9 mouse cellular contexts compared by ENCODE assay signal in genomic region chr10:128413076-128413475, GRCm38 (mm10). TPM values are rescaled to one million over a fixed set of nuclear protein-coding genes. Genes with fewer than 3 reads are reported as not detected.
DNase-seq lines count a peak whose midpoint lies in the region; ATAC-seq lines count a peak whose summit lies in the region.
"Had no signal": no experiment of that assay in that cellular context is flagged by ENCODE, and none has a peak within 500 bp of the region (broad histone marks: within the 10 kb centered on the region; RNA-seq: fewer than 3 reads in every experiment).

No protein-coding gene starts in this region.

- no peak for DNase-seq in lung, adult 18-20 months
- no peak for DNase-seq in forebrain, embryonic 14.5 days (ENCODE audit: low spot score)
- DNase-seq in urinary bladder, postnatal 36 days (ENCODE audit: low spot score in 2 of 2), result no peak
- DNase-seq in thymus, postnatal 4 days, result no peak
- DNase-seq in kidney, adult 11 months, result no peak
- DNase-seq: gastrocnemius, postnatal 10 days had no signal

- H3K27ac ChIP-seq in lung, embryonic 16.5 days (ENCODE audit: low read length), result no peak overlapping the region
- no peak overlapping the region for H3K27ac ChIP-seq in forebrain, embryonic 14.5 days (ENCODE audit: low read depth, low read length)
- no peak overlapping the region for H3K27ac ChIP-seq in limb, embryonic 15.5 days
- H3K27ac ChIP-seq in stomach, embryonic 14.5 days (ENCODE audit: low read length), result no peak overlapping the region

- no peaks in the 10 kb centered on the region for H3K9me3 ChIP-seq in lung, embryonic 16.5 days (ENCODE audit: control insufficient read depth, low read length)
- no peaks in the 10 kb centered on the region for H3K9me3 ChIP-seq in forebrain, embryonic 14.5 days (replicated peaks; ENCODE audit: control insufficient read depth, low read length)
- no peaks in the 10 kb centered on the region for H3K9me3 ChIP-seq in limb, embryonic 15.5 days
- no peaks in the 10 kb centered on the region for H3K9me3 ChIP-seq in stomach, embryonic 14.5 days (ENCODE audit: control insufficient read depth, low read depth, low read length)

- no peak for ATAC-seq in lung, embryonic 16.5 days (ENCODE audit: low read depth)
- no peak for ATAC-seq in forebrain, embryonic 14.5 days
- no peak for ATAC-seq in limb, embryonic 15.5 days (ENCODE audit: insufficient number of reproducible peaks, low FRiP score, low TSS enrichment, low read depth)
- no peak for ATAC-seq in stomach, embryonic 14.5 days (ENCODE audit: insufficient number of reproducible peaks, insufficient read depth, low FRiP score, low read depth)

- H3K4me1 ChIP-seq in lung, embryonic 16.5 days (replicated peaks; ENCODE audit: control insufficient read depth, insufficient read depth, low read length), result peaks cover 26% of the 10 kb centered on the region
- peaks cover 27% of the 10 kb centered on the region for H3K4me1 ChIP-seq in forebrain, embryonic 14.5 days (ENCODE audit: control insufficient read depth, insufficient read depth, low read length)
- peaks cover 39% of the 10 kb centered on the region for H3K4me1 ChIP-seq in limb, embryonic 15.5 days
- peaks cover 15% of the 10 kb centered on the region; the same call in 1 of the 2 replicates for H3K4me1 ChIP-seq in stomach, embryonic 14.5 days (ENCODE audit: control insufficient read depth, insufficient read depth, low read length)

- peak overlapping the region; percentile 76; the same call in 1 of the 2 replicates for H3K4me3 ChIP-seq in lung, embryonic 16.5 days (ENCODE audit: low read length)
- peak overlapping the region; percentile 79; the same call in 1 of the 2 replicates for H3K4me3 ChIP-seq in forebrain, embryonic 14.5 days (ENCODE audit: low read depth, low read length)
- H3K4me3 ChIP-seq in limb, embryonic 15.5 days, result peak overlapping the region; percentile 94
- H3K4me3 ChIP-seq in stomach, embryonic 14.5 days (ENCODE audit: low read depth, low read length), result no peak overlapping the region

- no peak overlapping the region; the same call in 1 of the 2 replicates for H3K4me2 ChIP-seq in lung, embryonic 16.5 days (ENCODE audit: low read depth, low read length)
- peak overlapping the region; percentile 85 for H3K4me2 ChIP-seq in forebrain, embryonic 14.5 days (ENCODE audit: low read length)
- H3K4me2 ChIP-seq in limb, embryonic 15.5 days, result peak overlapping the region; percentile 87; the same call in 1 of the 2 replicates
- H3K4me2 ChIP-seq in stomach, embryonic 14.5 days (replicated peaks; ENCODE audit: low read depth, low read length), result peak overlapping the region; percentile 94; the same call in 1 of the 2 replicates

- peaks cover 11% of the 10 kb centered on the region for H3K36me3 ChIP-seq in lung, embryonic 16.5 days (ENCODE audit: control insufficient read depth, insufficient read depth, low read length)
- peaks cover 41% of the 10 kb centered on the region for H3K36me3 ChIP-seq in forebrain, embryonic 14.5 days (ENCODE audit: control insufficient read depth, insufficient read depth, low read length)
- H3K36me3 ChIP-seq in limb, embryonic 15.5 days, result peaks cover 41% of the 10 kb centered on the region
- peaks cover 25% of the 10 kb centered on the region for H3K36me3 ChIP-seq in stomach, embryonic 14.5 days (ENCODE audit: control insufficient read depth, insufficient read depth, low read length)

- WGBS in lung, embryonic 16.5 days, result 36% methylated on average over 1 of the region's 1 CpGs
- 29% methylated on average over 1 of the region's 1 CpGs for WGBS in forebrain, embryonic 14.5 days
- WGBS in limb, embryonic 15.5 days, result 30% methylated on average over 1 of the region's 1 CpGs
- 59% methylated on average over 1 of the region's 1 CpGs for WGBS in stomach, embryonic 14.5 days

- no peaks in the 10 kb centered on the region for H3K27me3 ChIP-seq in lung, embryonic 16.5 days (ENCODE audit: control insufficient read depth, insufficient read depth, low read depth, low read length)
- H3K27me3 ChIP-seq in forebrain, embryonic 14.5 days (replicated peaks; ENCODE audit: control insufficient read depth, insufficient read depth, low read length), result no peaks in the 10 kb centered on the region
- H3K27me3 ChIP-seq in limb, embryonic 15.5 days, result no peaks in the 10 kb centered on the region
- no peaks in the 10 kb centered on the region for H3K27me3 ChIP-seq in stomach, embryonic 14.5 days (ENCODE audit: control insufficient read depth, insufficient read depth, low read length)

- H3K9ac ChIP-seq in lung, embryonic 16.5 days (ENCODE audit: low read length), result no peak overlapping the region
- peak overlapping the region; percentile 84 for H3K9ac ChIP-seq in forebrain, embryonic 14.5 days (ENCODE audit: low read length)
- H3K9ac ChIP-seq in limb, embryonic 15.5 days, result no peak overlapping the region
- no peak overlapping the region for H3K9ac ChIP-seq in stomach, embryonic 14.5 days (replicated peaks; ENCODE audit: low read depth, low read length)

RNA-seq across cellular contexts. Expression of gene Rnf41, which starts 1.6 kb away (rescaled TPM):
- polyA plus RNA-seq in lung, embryonic 16.5 days (2015; fragmentation: Nextera tagmentation; extraction: Ambion mirVana), result 41.4 and 42.7 TPM in 2 replicates
- 94.2 and 107 TPM in 2 replicates for polyA plus RNA-seq in forebrain, embryonic 14.5 days (2014; fragmentation: Nextera tagmentation; extraction: Ambion mirVana)
- polyA plus RNA-seq in limb, embryonic 15.5 days (2015; fragmentation: Nextera tagmentation; extraction: Ambion mirVana), result 40.8 and 42.9 TPM in 2 replicates
- 31.9 and 34.6 TPM in 2 replicates for polyA plus RNA-seq in stomach, embryonic 14.5 days (2014; fragmentation: Nextera tagmentation; extraction: Ambion mirVana)

RNA-seq across cellular contexts. Expression of gene Nabp2, which starts 1.8 kb away (rescaled TPM):
- 67.7 and 74.5 TPM in 2 replicates for polyA plus RNA-seq in lung, embryonic 16.5 days (2015; fragmentation: Nextera tagmentation; extraction: Ambion mirVana)
- 147 and 180 TPM in 2 replicates for polyA plus RNA-seq in forebrain, embryonic 14.5 days (2014; fragmentation: Nextera tagmentation; extraction: Ambion mirVana)
- polyA plus RNA-seq in limb, embryonic 15.5 days (2015; fragmentation: Nextera tagmentation; extraction: Ambion mirVana), result 60.1 and 62.1 TPM in 2 replicates
- polyA plus RNA-seq in stomach, embryonic 14.5 days (2014; fragmentation: Nextera tagmentation; extraction: Ambion mirVana), result 76.6 and 86.7 TPM in 2 replicates

RNA-seq across cellular contexts. Expression of gene Slc39a5, which starts 12.0 kb away (rescaled TPM):
- polyA plus RNA-seq in lung, embryonic 16.5 days (2015; fragmentation: Nextera tagmentation; extraction: Ambion mirVana), result 0.13 and 1.0 TPM in 2 replicates
- polyA plus RNA-seq in forebrain, embryonic 14.5 days (2014; fragmentation: Nextera tagmentation; extraction: Ambion mirVana), result not detected in 2 replicates
- 0.42 TPM in 1 of 2 replicates, not detected in the other for polyA plus RNA-seq in limb, embryonic 15.5 days (2015; fragmentation: Nextera tagmentation; extraction: Ambion mirVana)
- 3.4 and 3.7 TPM in 2 replicates for polyA plus RNA-seq in stomach, embryonic 14.5 days (2014; fragmentation: Nextera tagmentation; extraction: Ambion mirVana)

RNA-seq across cellular contexts. Expression of gene Ankrd52, which starts 36.2 kb away (rescaled TPM):
- polyA plus RNA-seq in lung, embryonic 16.5 days (2015; fragmentation: Nextera tagmentation; extraction: Ambion mirVana), result 8.4 and 9.6 TPM in 2 replicates
- 6.8 and 10.3 TPM in 2 replicates for polyA plus RNA-seq in forebrain, embryonic 14.5 days (2014; fragmentation: Nextera tagmentation; extraction: Ambion mirVana)
- 11.0 and 11.3 TPM in 2 replicates for polyA plus RNA-seq in limb, embryonic 15.5 days (2015; fragmentation: Nextera tagmentation; extraction: Ambion mirVana)
- 16.7 and 17.8 TPM in 2 replicates for polyA plus RNA-seq in stomach, embryonic 14.5 days (2014; fragmentation: Nextera tagmentation; extraction: Ambion mirVana)

RNA-seq across cellular contexts. Expression of gene Coq10a, which starts 44.3 kb away (rescaled TPM):
- 3.7 and 4.6 TPM in 2 replicates for polyA plus RNA-seq in lung, embryonic 16.5 days (2015; fragmentation: Nextera tagmentation; extraction: Ambion mirVana)
- 22.8 and 26.9 TPM in 2 replicates for polyA plus RNA-seq in forebrain, embryonic 14.5 days (2014; fragmentation: Nextera tagmentation; extraction: Ambion mirVana)
- polyA plus RNA-seq in limb, embryonic 15.5 days (2015; fragmentation: Nextera tagmentation; extraction: Ambion mirVana), result 11.3 and 13.4 TPM in 2 replicates
- 12.9 and 13.0 TPM in 2 replicates for polyA plus RNA-seq in stomach, embryonic 14.5 days (2014; fragmentation: Nextera tagmentation; extraction: Ambion mirVana)
